Mouse (Mus musculus): ENCODE results near the gene Bcl3. TPM values are rescaled to one million over a fixed set of nuclear protein-coding genes. Genes with fewer than 3 reads are reported as not detected.
"Not testable (repeated sequence)": the region's sequence is repeated elsewhere in the genome, so short reads cannot be mapped to it uniquely, and the experiment has no call there.

Bcl3 gene
- total RNA-seq, 2 experiments from 2014 or later = 15.4 to 16.6 TPM

GRCm38 (mm10) chr7:19806356-19806969 lies 16.1 kb downstream of the Bcl3 start:
- DNase-seq = no peak

GRCm38 (mm10) chr7:19802995-19803394 lies 19.6 kb downstream of the Bcl3 start:
- DNase-seq = peak; percentile 87

GRCm38 (mm10) chr7:19800764-19801163 lies 21.8 kb downstream of the Bcl3 start:
- DNase-seq = peak; percentile 64

- DNase-seq = peak; percentile 89
Measured at GRCm38 (mm10) chr7:19796697-19797588, 25.6 kb downstream of the Bcl3 start, which contains the start of gene Cblc. Gene Cblc, minus strand, starts transcription at chr7:19796809.

- DNase-seq = no peak
Measured at GRCm38 (mm10) chr7:19796254-19796653, 26.3 kb downstream of the Bcl3 start.

GRCm38 (mm10) chr7:19795236-19795635 lies 27.3 kb downstream of the Bcl3 start:
- DNase-seq = no peak

- DNase-seq = no peak
Measured at GRCm38 (mm10) chr7:19792701-19793630, 29.6 kb downstream of the Bcl3 start.

GRCm38 (mm10) chr7:19791504-19791903 lies 31.1 kb downstream of the Bcl3 start:
- not testable (repeated sequence) for DNase-seq

GRCm38 (mm10) chr7:19789904-19790347 lies 32.6 kb downstream of the Bcl3 start:
- peak; percentile 98 for DNase-seq

GRCm38 (mm10) chr7:19785874-19786458 lies 36.6 kb downstream of the Bcl3 start:
- DNase-seq = no peak

GRCm38 (mm10) chr7:19784764-19785535 lies 37.6 kb downstream of the Bcl3 start:
- no peak for DNase-seq

- DNase-seq = peak; percentile 44
Measured at GRCm38 (mm10) chr7:19783630-19784029, 38.9 kb downstream of the Bcl3 start.

- DNase-seq = peak; percentile 62
Measured at GRCm38 (mm10) chr7:19782645-19783044, 39.9 kb downstream of the Bcl3 start.

- no peak for DNase-seq
Measured at GRCm38 (mm10) chr7:19781741-19782140, 40.8 kb downstream of the Bcl3 start.

GRCm38 (mm10) chr7:19779903-19780302 lies 42.7 kb downstream of the Bcl3 start:
- DNase-seq = no peak

- DNase-seq = no peak
Measured at GRCm38 (mm10) chr7:19778645-19779044, 43.9 kb downstream of the Bcl3 start.

GRCm38 (mm10) chr7:19777049-19777723 lies 45.4 kb downstream of the Bcl3 start:
- DNase-seq = no peak

GRCm38 (mm10) chr7:19771682-19772081 lies 50.9 kb downstream of the Bcl3 start:
- no peak for DNase-seq

- DNase-seq = no peak
Measured at GRCm38 (mm10) chr7:19770984-19771391, 51.6 kb downstream of the Bcl3 start, which contains the start of gene Bcam. Gene Bcam, minus strand, starts transcription at chr7:19771016.

GRCm38 (mm10) chr7:19770375-19770754 lies 52.2 kb downstream of the Bcl3 start:
- DNase-seq = peak; percentile 96

All from adrenal gland, postnatal 10 days (tissue).